Mouse (Mus musculus) ovary, postnatal 14 days (tissue): ENCODE results near the gene Tmem54.

Experiments used
- DNase-seq: peaks from one replicate; pipeline ENCODE4 v3.0.0; 2022; ENCODE audit warnings: low spot score

The Tmem54 gene

GRCm38 (mm10) chr4:129157541-129157940 lies 52.2 kb downstream of the Tmem54 start:
- DNase-seq = no peak

GRCm38 (mm10) chr4:129158549-129158948 lies 53.2 kb downstream of the Tmem54 start:
- DNase-seq = no peak

- no peak for DNase-seq
Observed at GRCm38 (mm10) chr4:129161076-129161475, 55.7 kb downstream of the Tmem54 start.
